Mouse (Mus musculus) urinary bladder, adult 18-20 months (tissue): ENCODE data around the gene Eno1.
A peak's percentile ranks its signal among the peaks of the same experiment; 100 is the strongest.

Experiments used
- DNase-seq, 2 experiments: peaks; one replicate each; pipeline ENCODE4 v3.0.0; 2022; ENCODE audit warnings: low spot score in 2 of 2, mixed read lengths in 2 of 2

The Eno1 gene

GRCm38 (mm10) chr4:150226818-150227688 lies 9.5 kb upstream of the Eno1 start:
- DNase-seq, result no peak

GRCm38 (mm10) chr4:150228581-150229348 lies 7.8 kb upstream of the Eno1 start:
- DNase-seq, result no peak

GRCm38 (mm10) chr4:150229747-150230390 lies 6.7 kb upstream of the Eno1 start:
- no peak for DNase-seq

GRCm38 (mm10) chr4:150230460-150231407 lies 5.8 kb upstream of the Eno1 start:
- DNase-seq, result no peak

GRCm38 (mm10) chr4:150231871-150232270 lies 4.7 kb upstream of the Eno1 start:
- no peak for DNase-seq

GRCm38 (mm10) chr4:150234599-150235327 lies 1.8 kb upstream of the Eno1 start:
- DNase-seq, result no peak

GRCm38 (mm10) chr4:150235585-150235984 lies 936 bp upstream of the Eno1 start:
- DNase-seq, result no peak

- no peak for DNase-seq
Observed at GRCm38 (mm10) chr4:150236031-150236430, 490 bp upstream of the Eno1 start.

- peak; percentile 14 to 30 for DNase-seq
Observed at GRCm38 (mm10) chr4:150237636-150238361, 1.3 kb downstream of the Eno1 start.

- DNase-seq, result no peak
Observed at GRCm38 (mm10) chr4:150238433-150239086, 2.0 kb downstream of the Eno1 start.

GRCm38 (mm10) chr4:150239087-150239480 lies 2.6 kb downstream of the Eno1 start:
- no peak for DNase-seq

GRCm38 (mm10) chr4:150239503-150239902 lies 3.0 kb downstream of the Eno1 start:
- DNase-seq, result no peak

- DNase-seq, result peak; percentile 45 to 68
Observed at GRCm38 (mm10) chr4:150239951-150240368, 3.4 kb downstream of the Eno1 start.

GRCm38 (mm10) chr4:150240381-150240886 lies 3.9 kb downstream of the Eno1 start:
- DNase-seq, result no peak

- DNase-seq, result no peak
Observed at GRCm38 (mm10) chr4:150241708-150242107, 5.2 kb downstream of the Eno1 start.

GRCm38 (mm10) chr4:150242745-150243144 lies 6.2 kb downstream of the Eno1 start:
- no peak for DNase-seq

- no peak for DNase-seq
Observed at GRCm38 (mm10) chr4:150245876-150246275, 9.4 kb downstream of the Eno1 start.

- peak in 1 of 2 experiments; percentile 24 for DNase-seq
Observed at GRCm38 (mm10) chr4:150248009-150248408, 11.5 kb downstream of the Eno1 start.

GRCm38 (mm10) chr4:150248917-150249316 lies 12.4 kb downstream of the Eno1 start:
- DNase-seq, result no peak
